Mouse (Mus musculus): Measurements from ENCODE around the gene Sox5. TPM values are rescaled to one million over a fixed set of nuclear protein-coding genes. Genes with fewer than 3 reads are reported as not detected.

The Sox5 gene
- total and polyA plus RNA-seq, 3 experiments, result 0.08 to 0.47 (median 0.46) TPM

GRCm38 (mm10) chr6:143785685-143786084 is 996.1 kb downstream of the Sox5 start:
- Histone ChIP-seq H3K9me3 (replicated peaks; ENCODE audit: low read length) (no peaks in the 10 kb centered on the region), H3K4me1 (ENCODE audit: control insufficient read depth in 1 of 2, insufficient read depth in 2 of 2) (no peaks in the 10 kb centered on the region), H3K36me3 (replicated peaks in 1 of 2; ENCODE audit: control insufficient read depth in 1 of 2, insufficient read depth in 1 of 2, low read length in 1 of 2) (no peaks in the 10 kb centered on the region), H3K4me2 (ENCODE audit: insufficient read depth, low read depth, poor library complexity, severe bottlenecking) (no peak overlapping the region), H3K4me3 (replicated peaks in 1 of 3; ENCODE audit: low read depth in 2 of 3, low read length in 2 of 3, poor library complexity in 1 of 3) (no peak overlapping the region), H3K27me3 (replicated peaks) (no peaks in the 10 kb centered on the region), H3K9ac (ENCODE audit: insufficient read depth, low read depth) (no peak overlapping the region), H3K79me2 (replicated peaks; ENCODE audit: control insufficient read depth, extremely low read depth, insufficient read depth, poor library complexity, severe bottlenecking) (no peaks in the 10 kb centered on the region), H3K27ac (ENCODE audit: insufficient read depth, low read depth) (no peak overlapping the region)
- in situ Hi-C loops (cut with MboI; ENCODE audit: low pct_ligation_motif_present, low pct_unique_long_range_greater_than_20kb, low sequenced_read_pairs), result no loop called here
- DNase-seq (ENCODE audit: extremely low read depth), result no peak
- dilution Hi-C loops (cut with MboI; ENCODE audit: extremely low pct_ligation_motif_present, extremely low pct_unique_long_range_greater_than_20kb, low sequenced_read_pairs), result no loop called here
- TF ChIP-seq KAT2A (IDR thresholded peaks at IDR 0.05; ENCODE audit: insufficient replicate concordance, low read length) (no peak), TBP (conservative IDR thresholded peaks at IDR 0.05; ENCODE audit: low read depth, low read length) (no peak), CTCF (conservative IDR thresholded peaks at IDR 0.05 in 1 of 2, IDR thresholded peaks at IDR 0.05 in 1 of 2; ENCODE audit: low read depth in 2 of 2, low read length in 2 of 2) (no peak), ZKSCAN1 (IDR thresholded peaks at IDR 0.05; ENCODE audit: borderline replicate concordance, low read depth, low read length) (no peak), ELF1 (IDR thresholded peaks at IDR 0.05; ENCODE audit: low read depth, low read length) (no peak)

Data from CH12.LX (cell line).